Mouse (Mus musculus) adrenal gland, adult 2 months (tissue): ENCODE data around the gene Snai1. TPM values are rescaled to one million over a fixed set of nuclear protein-coding genes. Genes with fewer than 3 reads are reported as not detected.

Source experiments
- DNase-seq: peaks from one replicate; pipeline ENCODE4 v3.0.0; 2021
- long read RNA-seq: library from polyadenylated mRNA; stranded (forward); transcript quantifications from one replicate; pipeline ENCODE4 v2.0.0, GENCODE M21; 2021
- polyA plus RNA-seq: library from polyadenylated mRNA; depleted of rRNA; stranded (reverse); fragments of >200 nt; gene quantifications from 2 replicates; pipeline ENCODE4 v1.2.3, GENCODE M21; 2012; rRNA removed
- total RNA-seq, 2 experiments: library from RNA; stranded (reverse); gene quantifications; 2 replicates each; pipeline ENCODE4 v1.2.3; 2021

Snai1 gene
- total RNA-seq (10 to 100 TPM in 1 of 2 experiments, 1 to 10 TPM in 1; 6.7 to 10.1 TPM), polyA plus RNA-seq (45.2 and 45.3 TPM in 2 replicates)
- long read RNA-seq: 0 reads

GRCm38 (mm10) chr2:167537476-167538297 lies at the start of gene Snai1:
Snai1 (plus strand) TSS chr2:167538195.
- peak; percentile 97 for DNase-seq

DNA sequence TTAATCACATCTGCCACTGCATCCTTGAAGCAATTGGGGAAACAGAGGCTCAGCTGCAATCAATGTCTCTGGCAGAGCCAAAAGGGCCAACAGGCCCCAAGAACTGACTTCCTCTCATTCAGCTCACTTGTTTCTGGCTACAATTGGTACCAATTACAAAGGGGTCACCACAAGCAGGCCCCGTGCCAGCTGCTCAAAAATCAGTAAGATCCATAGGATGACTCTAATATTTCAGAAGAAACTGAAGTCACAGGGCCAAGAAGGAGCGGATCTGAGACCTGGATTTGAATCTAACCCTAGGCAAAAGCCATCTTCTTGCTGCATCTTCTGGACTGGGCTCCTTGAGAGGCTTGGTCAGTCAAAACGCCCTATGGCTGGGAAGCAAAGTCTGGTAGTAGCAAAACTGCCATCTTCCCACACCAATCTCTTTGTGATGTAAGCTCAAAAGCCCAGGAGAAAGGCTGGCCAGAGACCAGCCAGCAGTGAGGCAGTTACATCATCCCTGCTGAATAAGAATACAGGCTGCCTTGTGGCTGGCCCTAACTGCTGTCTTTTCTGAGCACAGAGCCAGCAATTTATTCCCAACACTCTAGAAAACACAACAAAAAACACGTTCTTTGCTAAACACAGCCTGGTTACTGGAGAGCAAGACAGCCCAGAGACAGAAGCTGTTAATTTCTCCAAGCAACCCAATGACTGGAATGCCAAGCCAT lies 47.0 kb upstream of the Snai1 start:
- DNase-seq: peak; percentile 58

DNA sequence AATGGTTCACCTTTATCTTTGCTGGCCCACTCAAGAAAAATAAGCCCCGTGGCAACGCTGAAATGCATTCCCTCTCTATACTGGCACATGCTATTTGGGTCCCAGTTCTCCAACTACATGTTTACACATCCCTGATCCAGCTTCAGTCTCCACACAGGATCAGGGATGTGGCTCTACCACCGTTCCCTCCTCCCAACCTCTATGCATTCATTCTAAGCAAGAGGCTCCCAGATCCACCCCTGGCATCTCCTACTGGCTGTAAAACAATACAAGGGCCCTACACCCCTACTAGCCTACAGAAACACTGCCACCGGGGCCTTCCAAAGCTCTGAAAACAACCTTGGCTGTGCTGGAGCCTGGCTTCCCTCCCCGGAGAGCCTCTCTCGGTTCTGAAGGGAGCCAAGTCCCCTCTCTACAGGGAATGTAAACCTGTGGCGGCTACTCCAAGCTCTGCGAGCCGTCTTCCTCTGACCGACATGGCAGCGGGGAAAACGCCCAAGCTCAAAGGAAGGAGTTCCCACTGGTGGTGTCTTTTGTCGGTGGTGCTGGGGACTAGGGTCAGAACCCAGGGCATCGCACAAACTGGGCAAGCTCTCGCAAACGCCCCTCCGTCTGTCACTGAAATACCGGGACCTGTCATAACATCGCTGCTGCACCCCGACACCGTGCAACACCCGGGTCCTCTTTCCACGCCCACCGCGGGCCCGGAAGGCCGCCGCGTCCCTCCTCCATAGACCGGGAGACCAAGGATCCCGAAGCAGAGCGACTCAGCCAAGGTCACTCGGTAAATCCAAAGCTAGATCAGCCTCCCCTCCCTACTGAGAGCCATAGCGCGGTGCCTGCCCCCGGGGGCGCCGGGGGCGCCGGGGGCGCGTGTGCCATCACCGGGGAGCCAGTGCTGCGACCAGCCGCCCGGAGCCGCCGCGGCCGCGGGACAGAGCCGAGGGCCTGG lies 46.0 kb upstream of the Snai1 start, which contains the start of gene Rnf114:
Rnf114 (plus strand) TSS at position 889 of the 952 bp plus-strand sequence.
- DNase-seq: peak; percentile 71

GRCm38 (mm10) chr2:167492713-167493636 lies 45.0 kb upstream of the Snai1 start, which contains the start of gene Spata2:
Spata2 (minus strand) TSS chr2:167492887.
- DNase-seq: peak; percentile 96

- DNase-seq: no peak
These were observed 41.6 kb upstream of the Snai1 start for GRCm38 (mm10) chr2:167496437-167496836.

GRCm38 (mm10) chr2:167497272-167497671 lies 40.7 kb upstream of the Snai1 start:
- no peak for DNase-seq

DNA sequence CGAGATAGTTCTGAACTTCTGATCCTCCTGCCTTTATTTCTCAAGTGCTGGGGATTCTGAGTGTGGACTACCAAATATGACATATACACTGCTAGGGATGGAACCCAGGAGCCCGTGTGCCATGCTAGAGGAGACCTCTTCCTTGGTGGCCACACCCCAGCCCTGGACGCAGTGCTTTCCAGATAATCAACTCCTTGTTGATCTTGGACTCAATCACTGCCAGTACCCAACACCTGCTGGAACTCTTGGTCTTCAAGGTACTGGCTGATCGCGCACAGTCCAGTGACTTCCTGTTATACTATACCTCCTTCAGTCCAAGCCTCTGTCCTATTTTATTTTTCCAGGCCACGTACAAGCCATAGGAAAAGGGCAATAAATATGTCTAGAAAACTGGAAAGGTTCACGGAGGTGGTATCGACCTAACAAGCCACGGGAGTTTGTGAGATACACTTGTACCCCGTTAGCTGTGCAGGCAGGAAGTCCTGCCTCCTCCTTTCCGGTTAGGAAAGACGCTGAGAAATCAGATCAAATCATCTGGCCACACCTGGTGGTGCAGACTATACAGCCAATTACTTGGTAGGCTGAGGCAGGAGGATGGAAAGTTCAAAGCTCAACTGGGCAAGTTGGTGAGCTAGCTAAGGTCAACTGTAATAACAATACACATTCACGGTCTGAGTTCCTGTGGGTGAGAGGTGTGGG lies 35.3 kb upstream of the Snai1 start:
- no peak for DNase-seq

- DNase-seq: peak; percentile 92
These were observed 34.6 kb upstream of the Snai1 start for GRCm38 (mm10) chr2:167503253-167503895.

DNA sequence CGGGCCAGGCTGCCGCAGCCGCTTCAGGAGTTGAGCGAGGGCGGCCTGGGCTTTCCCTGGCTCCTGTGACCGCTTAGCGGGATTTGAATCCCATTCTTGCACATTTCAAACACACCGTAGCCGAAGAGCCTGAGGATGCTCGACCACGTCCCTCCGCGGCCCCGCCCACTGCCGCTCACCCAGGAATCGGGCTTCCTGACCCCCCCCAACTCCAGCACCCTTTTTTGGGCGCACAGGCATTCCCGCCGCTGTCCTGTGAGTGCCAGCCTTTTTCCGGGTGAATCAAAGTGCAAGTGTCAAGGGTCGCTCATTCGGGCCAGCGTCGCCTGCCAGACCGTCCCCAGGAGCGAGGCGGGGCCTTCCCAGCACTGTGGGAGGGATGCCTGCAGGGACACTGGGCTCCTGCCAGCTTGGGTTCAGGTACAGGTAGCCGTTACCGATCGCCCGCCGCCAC lies 34.1 kb upstream of the Snai1 start:
- DNase-seq: peak; percentile 85

GRCm38 (mm10) chr2:167505127-167505526 lies 32.9 kb upstream of the Snai1 start:
- DNase-seq: no peak

DNA sequence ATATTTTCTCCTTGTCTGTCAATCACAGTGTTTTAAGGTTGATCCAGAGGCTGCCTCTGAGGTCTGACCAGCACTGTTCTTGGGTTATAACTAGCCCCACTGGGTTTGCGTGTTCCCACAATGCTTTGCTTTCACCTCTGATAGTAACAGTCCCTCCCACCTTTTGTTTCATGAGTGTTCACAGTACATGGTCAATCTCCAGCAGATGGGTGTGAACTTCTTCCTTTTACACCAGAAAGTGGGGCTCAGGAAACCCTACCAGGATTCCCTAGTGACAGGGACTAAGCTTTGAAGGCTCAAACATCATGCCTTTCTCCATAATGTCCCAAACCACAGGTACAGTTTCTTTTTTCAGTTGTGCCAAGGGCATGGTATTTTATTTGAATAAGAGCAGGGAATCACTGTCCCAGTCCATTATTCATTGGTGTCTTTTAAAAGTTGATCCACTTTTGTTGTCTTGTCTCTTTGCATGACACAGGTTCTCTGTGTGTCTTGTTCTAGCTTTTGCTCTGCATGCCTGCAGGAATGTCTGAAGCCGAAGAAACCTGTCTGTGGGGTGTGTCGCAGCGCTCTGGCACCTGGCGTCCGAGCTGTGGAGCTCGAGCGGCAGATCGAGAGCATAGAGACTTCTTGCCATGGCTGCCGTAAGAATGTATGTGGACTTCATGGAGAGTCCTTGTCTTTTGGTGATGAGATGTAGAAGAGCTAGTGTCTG lies 31.3 kb upstream of the Snai1 start:
- no peak for DNase-seq

DNA sequence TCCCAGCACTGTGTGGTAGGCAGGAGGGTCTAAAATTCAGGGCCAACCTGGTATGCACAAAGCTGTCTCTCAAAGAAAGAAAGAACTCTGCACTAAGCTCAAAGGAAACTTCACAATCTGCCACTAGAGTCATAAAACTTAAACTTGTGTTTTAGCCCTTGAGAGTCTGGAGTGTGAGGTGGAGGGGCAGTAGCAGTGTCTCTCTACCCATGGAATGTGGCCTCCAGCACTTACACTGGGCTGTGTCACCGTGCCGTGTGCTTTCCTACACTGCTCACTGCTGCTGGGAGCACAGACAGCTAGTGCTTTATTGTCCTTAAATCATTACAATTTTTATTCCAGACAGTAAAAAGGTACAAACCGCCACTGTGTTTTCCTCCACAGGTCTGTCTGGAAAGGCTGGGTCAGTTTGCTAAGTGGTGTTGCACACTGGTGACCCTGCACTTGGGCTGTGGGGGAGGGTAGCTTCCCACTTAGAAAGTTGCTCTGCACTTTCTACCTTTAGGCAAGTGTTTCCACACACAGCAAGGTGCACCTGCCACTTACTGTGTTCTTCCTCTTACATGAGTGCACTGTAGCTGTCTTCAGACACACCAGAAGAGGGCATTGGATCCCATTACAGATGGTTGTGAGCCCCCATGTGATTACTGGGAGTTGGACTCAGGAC lies 30.1 kb upstream of the Snai1 start:
- no peak for DNase-seq

DNA sequence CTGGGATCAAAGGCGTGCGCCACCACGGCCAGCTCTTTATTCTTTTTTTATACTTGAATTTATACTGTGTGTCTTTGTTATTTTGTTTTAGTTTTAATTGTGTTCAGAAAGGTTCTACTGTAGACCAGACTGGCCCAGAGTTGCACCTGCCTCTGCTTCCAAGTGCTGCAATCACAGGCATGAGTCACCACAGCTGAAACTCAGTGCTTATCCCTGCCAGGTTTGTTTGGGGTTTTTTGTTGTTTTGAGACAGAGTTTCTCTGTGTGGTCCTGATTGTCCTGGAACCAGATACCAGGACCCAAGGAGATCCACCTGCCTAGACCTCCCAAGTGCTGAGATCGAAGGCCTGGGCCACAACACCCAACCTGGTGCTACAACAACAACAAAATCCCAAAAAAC lies 29.4 kb upstream of the Snai1 start:
- no peak for DNase-seq

DNA sequence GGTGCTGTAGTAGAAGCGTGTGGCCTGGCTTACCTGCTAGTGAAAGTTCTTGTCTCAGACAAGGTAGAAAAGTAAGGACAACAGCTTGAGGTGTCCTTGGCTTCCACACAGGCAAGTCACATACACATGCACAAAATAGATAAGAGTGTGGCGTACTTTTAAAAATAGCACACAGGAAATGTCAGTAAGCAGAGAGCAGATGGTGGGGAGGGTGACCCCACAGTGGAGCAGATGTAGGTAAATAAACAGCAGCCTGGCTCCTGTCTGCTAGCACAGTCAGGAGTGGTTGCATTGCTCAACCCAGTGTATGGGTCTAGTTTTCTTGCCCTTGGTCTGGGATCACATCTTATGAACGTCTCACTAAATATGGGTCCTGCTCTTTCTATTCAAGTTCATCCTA lies 27.5 kb upstream of the Snai1 start:
- no peak for DNase-seq

DNA sequence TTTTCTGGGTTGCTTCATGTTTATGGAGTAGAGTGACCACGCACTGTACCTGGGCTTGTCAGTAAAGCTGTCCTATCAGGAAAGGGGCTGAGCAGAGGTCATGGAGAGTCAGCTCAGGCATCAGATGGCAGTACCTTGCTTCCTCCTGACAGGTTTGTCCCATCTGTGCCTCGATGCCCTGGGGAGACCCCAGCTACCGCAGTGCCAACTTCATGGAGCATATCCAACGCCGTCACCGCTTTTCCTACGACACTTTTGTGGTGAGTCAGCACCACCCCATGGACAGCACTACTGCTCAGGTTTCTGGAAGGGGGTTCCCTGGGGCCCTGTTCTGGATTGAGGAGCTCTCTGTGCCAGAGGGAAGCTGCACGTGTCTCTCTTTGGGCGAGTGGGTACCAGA lies 25.6 kb upstream of the Snai1 start:
- no peak for DNase-seq

GRCm38 (mm10) chr2:167512970-167513369 lies 25.0 kb upstream of the Snai1 start:
- DNase-seq: no peak

DNA sequence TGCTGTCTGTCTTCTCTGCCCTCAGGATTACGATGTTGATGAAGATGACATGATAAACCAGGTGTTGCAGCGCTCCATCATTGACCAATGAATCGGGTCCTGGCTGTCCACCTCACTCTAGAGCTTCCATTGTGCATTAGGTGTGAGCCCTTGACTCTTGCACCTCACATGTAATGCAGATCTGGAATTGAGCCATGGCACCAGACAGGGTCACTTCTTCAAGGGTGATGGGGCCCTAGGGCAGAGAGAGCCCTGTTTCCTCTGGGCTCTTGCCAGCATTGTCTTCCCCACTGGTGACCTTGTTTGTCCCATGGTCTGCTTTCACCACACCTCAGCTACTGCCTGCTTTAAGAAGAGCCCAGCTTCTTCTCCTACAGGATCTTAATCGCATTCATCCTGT lies 23.4 kb upstream of the Snai1 start:
- no peak for DNase-seq

DNA sequence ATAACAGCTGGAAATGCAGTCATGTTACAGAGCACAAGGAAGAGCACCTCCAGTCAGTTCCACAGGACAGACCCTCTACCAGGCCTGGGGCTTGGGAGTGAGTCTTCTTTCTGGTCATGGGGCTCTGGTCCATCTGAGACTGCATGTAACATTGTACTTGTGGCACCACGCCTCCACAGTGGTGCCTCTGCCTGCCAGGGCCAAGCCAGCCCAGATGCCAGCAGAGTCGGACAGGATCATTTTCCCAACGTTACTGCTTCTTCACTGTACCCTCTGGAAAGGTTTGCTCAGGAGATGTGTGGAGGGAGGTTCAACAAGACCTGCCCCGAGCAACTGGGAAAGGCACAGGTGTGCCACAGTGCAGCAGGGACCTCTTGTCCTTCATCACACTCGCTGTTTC lies 22.3 kb upstream of the Snai1 start:
- no peak for DNase-seq
